ENCODE assay signal across 1 mouse cellular context in the genomic region with DNA sequence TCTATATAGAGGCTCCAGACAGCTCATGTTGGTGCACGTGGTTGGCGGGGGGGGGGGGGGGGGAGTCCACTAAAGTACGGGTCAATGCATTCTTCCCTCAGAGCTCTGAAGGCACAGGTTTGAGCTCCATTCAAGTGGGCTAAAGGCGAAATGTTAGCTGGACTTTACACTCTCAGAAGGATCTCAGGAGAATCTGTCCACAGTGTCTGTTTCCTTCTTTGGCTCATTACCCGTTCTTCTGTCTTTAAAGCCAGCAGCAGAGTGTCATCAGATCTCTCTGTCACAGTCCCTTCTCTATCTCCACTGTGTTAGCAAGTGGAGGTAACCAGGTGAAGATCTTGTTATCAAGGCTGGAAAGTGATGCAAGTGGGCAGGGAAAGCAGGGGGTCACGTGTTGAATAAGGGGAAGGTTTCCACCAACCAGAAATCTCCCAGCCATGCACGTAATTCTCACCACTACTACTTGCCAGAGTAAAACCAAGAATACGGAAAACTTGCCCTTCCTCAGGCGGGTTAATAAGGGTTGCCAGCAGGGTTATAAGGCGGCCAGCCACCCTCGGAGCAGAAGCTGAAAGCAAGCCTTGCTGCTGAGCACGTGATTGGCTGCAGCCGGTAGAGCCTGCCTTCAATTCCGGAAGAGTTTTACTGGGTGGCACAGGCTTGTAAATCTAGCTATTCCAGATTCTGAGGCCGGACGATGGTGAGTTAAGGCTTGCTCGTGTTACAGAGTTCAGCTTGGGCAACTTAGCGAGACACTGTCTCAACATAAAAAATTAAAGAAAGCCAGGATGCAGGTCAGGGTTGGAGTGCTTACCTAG.
TF ChIP-seq lines count a peak whose summit lies in the region.

No protein-coding gene starts in this region.

TF ChIP-seq in CH12.LX, 34 proteins besides CTCF, POLR2A, EP300 and RAD21 (continued from another document):
- TF ChIP-seq JUND (conservative IDR thresholded peaks at IDR 0.05; ENCODE audit: low read depth, low read length), result no peak
- peak; percentile 36; the same call in 1 of the 2 replicates for TF ChIP-seq MYC (IDR thresholded peaks at IDR 0.05; ENCODE audit: low read depth, low read length)
- TF ChIP-seq NELFE (IDR thresholded peaks at IDR 0.05; ENCODE audit: low read depth, low read length), result no peak; the same call in 1 of the 2 replicates
- no peak for TF ChIP-seq ZMIZ1 (IDR thresholded peaks at IDR 0.05; ENCODE audit: low read depth, low read length)
- no peak for TF ChIP-seq ZC3H11A (IDR thresholded peaks at IDR 0.05; ENCODE audit: low read depth, low read length)
- TF ChIP-seq JUN (IDR thresholded peaks at IDR 0.05; ENCODE audit: insufficient read depth, low read depth, low read length), result no peak
- peak; percentile 65 for TF ChIP-seq ELF1 (IDR thresholded peaks at IDR 0.05; ENCODE audit: low read depth, low read length)
- TF ChIP-seq UBTF (IDR thresholded peaks at IDR 0.05; ENCODE audit: low read depth, low read length), result no peak
- TF ChIP-seq POLR2AphosphoS2 (IDR thresholded peaks at IDR 0.05; ENCODE audit: low read depth, low read length), result no peak
- no peak for TF ChIP-seq KAT2A (IDR thresholded peaks at IDR 0.05; ENCODE audit: insufficient replicate concordance, low read length)
- no peak for TF ChIP-seq NRF1 (IDR thresholded peaks at IDR 0.05; ENCODE audit: low read depth, low read length)
- no peak for TF ChIP-seq MAZ (IDR thresholded peaks at IDR 0.05; ENCODE audit: low read depth, low read length)
